Mouse (Mus musculus): ENCODE data around the gene Hmgcl.

- TF ChIP-seq CTCF (IDR thresholded peaks at IDR 0.05; ENCODE audit: extremely low read depth, insufficient read length, insufficient replicate concordance, low read depth, low read length) (no peak), POLR2A (IDR thresholded peaks at IDR 0.05; ENCODE audit: low read depth, low read length) (no peak)
Measured at GRCm38 (mm10) chr4:135968271-135968869, 22.1 kb downstream of the Hmgcl start.
